Mouse (Mus musculus): ENCODE measurements around the gene F10.

- TF ChIP-seq CTCF (IDR thresholded peaks at IDR 0.05; ENCODE audit: extremely low read depth, insufficient read depth, insufficient read length, insufficient replicate concordance) (no peak), POLR2A (IDR thresholded peaks at IDR 0.05; ENCODE audit: low read depth, low read length) (no peak)
Measured at GRCm38 (mm10) chr8:13063112-13063511, 26.0 kb downstream of the F10 start.

All from spleen, adult 2 months (tissue).